Mouse (Mus musculus) heart, embryonic 11.5 days (tissue): Measurements from ENCODE around the gene Alkbh6. TPM values are rescaled to one million over a fixed set of nuclear protein-coding genes. Genes with fewer than 3 reads are reported as not detected.
A peak's percentile ranks its signal among the peaks of the same experiment; 100 is the strongest.

Experiments used
- ATAC-seq: fragments of 200-750 bp; cut with Nextera tagmentation; replicated peaks from 2 replicates; pipeline ENCODE4 v1.8.0; 2017; ENCODE audit warnings: moderate library complexity; ENCODE audit not compliant: insufficient number of reproducible peaks, low FRiP score, low TSS enrichment
- H3K27ac ChIP-seq: fragments of 300-500 bp; sonication (generic); 2 replicates; pipeline ENCODE4 v1.5.1; 2014; ENCODE audit warnings: mild to moderate bottlenecking, low read depth, low read length
- H3K27me3 ChIP-seq: fragments of 300-500 bp; sonication (generic); 2 replicates; pipeline ENCODE4 v1.6.1; 2014; ENCODE audit warnings: mild to moderate bottlenecking, low read length, mixed read lengths; ENCODE audit not compliant: control insufficient read depth, insufficient read depth
- H3K36me3 ChIP-seq: fragments of 300-500 bp; sonication (generic); 2 replicates; pipeline ENCODE4 v1.6.1; 2014; ENCODE audit warnings: mild to moderate bottlenecking, low read length, moderate library complexity, mixed read lengths; ENCODE audit not compliant: control insufficient read depth, insufficient read depth
- H3K4me1 ChIP-seq: fragments of 300-500 bp; sonication (generic); 2 replicates; pipeline ENCODE4 v1.6.1; 2014; ENCODE audit warnings: low read length; ENCODE audit not compliant: control insufficient read depth, insufficient read depth
- H3K4me2 ChIP-seq: fragments of 300-500 bp; sonication (generic); 2 replicates; pipeline ENCODE4 v1.6.1; 2014; ENCODE audit warnings: mild to moderate bottlenecking, moderate library complexity
- H3K4me3 ChIP-seq: fragments of 300-500 bp; sonication (generic); 2 replicates; pipeline ENCODE4 v1.5.1; 2014; ENCODE audit warnings: low read depth, low read length
- H3K9ac ChIP-seq: fragments of 300-500 bp; sonication (generic); 2 replicates; pipeline ENCODE4 v1.6.1; 2014; ENCODE audit warnings: mild to moderate bottlenecking, low read depth, low read length, moderate library complexity
- H3K9me3 ChIP-seq: fragments of 300-500 bp; sonication (generic); replicated peaks from 2 replicates; pipeline ENCODE4 v1.6.1; 2016; ENCODE audit warnings: low read length; ENCODE audit not compliant: control insufficient read depth
- WGBS: fragments of 180-500 bp; shearing (Covaris S2); extraction: QIAGEN DNeasy Blood & Tissue Kit; methylation state at CpG from one replicate; pipeline ENCODE4 v1.1.7; 2014; ENCODE audit not compliant: insufficient replicate concordance; 5-methylcytosine and 5-hydroxymethylcytosine counted together
- polyA plus RNA-seq: library from polyadenylated mRNA; unstranded; fragments of >200 nt; fragmentation: Nextera tagmentation; extraction: Ambion mirVana; gene quantifications from 2 replicates; pipeline ENCODE4 v1.2.1, GENCODE M21; 2014

The Alkbh6 gene
- polyA plus RNA-seq, 1 experiment from 2014 or later = 66.1 TPM

- no peak for ATAC-seq
- Histone ChIP-seq H3K9me3 (no peaks in the 10 kb centered on the region), H3K4me1 (peaks cover 8% of the 10 kb centered on the region), H3K4me2 (peak overlapping the region; percentile 94), H3K27ac (no peak overlapping the region), H3K36me3 (no peaks in the 10 kb centered on the region), H3K9ac (no peak overlapping the region; the same call in 1 of the 2 replicates), H3K27me3 (no peaks in the 10 kb centered on the region), H3K4me3 (peak overlapping the region; percentile 84)
- WGBS = 83% methylated on average over 2 of the region's 2 CpGs
Observed at GRCm38 (mm10) chr7:30320946-30321345, 12.4 kb downstream of the Alkbh6 start.

- peak within 1 kb of the TSS; percentile 91 for H3K27ac ChIP-seq
- H3K4me1 ChIP-seq = peaks cover 8% of the 10 kb centered on the region
- H3K4me3 ChIP-seq = peak within 1 kb of the TSS; percentile 84
- no peaks in the 10 kb centered on the region for H3K27me3 ChIP-seq
- no peaks in the 10 kb centered on the region for H3K9me3 ChIP-seq
- ATAC-seq = peak; percentile 75
- no peaks in the 10 kb centered on the region for H3K36me3 ChIP-seq
- H3K9ac ChIP-seq = peak within 1 kb of the TSS; percentile 93
- H3K4me2 ChIP-seq = peak within 1 kb of the TSS; percentile 94
- under 1% methylated on average over 63 of the region's 63 CpGs for WGBS
Observed at GRCm38 (mm10) chr7:30321539-30322284, 13.2 kb downstream of the Alkbh6 start, which contains the start of gene E130208F15Rik. E130208F15Rik (plus strand) TSS chr7:30321740.

- Histone ChIP-seq H3K27me3 (no peaks in the 10 kb centered on the region), H3K4me2 (peak overlapping the region; percentile 94), H3K9ac (peak overlapping the region; percentile 93), H3K9me3 (no peaks in the 10 kb centered on the region), H3K36me3 (no peaks in the 10 kb centered on the region), H3K4me1 (peaks cover 8% of the 10 kb centered on the region), H3K27ac (peak overlapping the region; percentile 91), H3K4me3 (peak overlapping the region; percentile 84)
- under 1% methylated on average over 20 of the region's 20 CpGs for WGBS
- ATAC-seq = peak; percentile 98
Observed at GRCm38 (mm10) chr7:30322285-30322667, 13.8 kb downstream of the Alkbh6 start.

GRCm38 (mm10) chr7:30322865-30323264 lies 14.3 kb downstream of the Alkbh6 start:
- Histone ChIP-seq H3K4me1 (peaks cover 8% of the 10 kb centered on the region), H3K27me3 (no peaks in the 10 kb centered on the region), H3K36me3 (no peaks in the 10 kb centered on the region), H3K9me3 (no peaks in the 10 kb centered on the region), H3K27ac (peak overlapping the region; percentile 91), H3K4me2 (peak overlapping the region; percentile 94), H3K4me3 (peak overlapping the region; percentile 84), H3K9ac (peak overlapping the region; percentile 76)
- 31% methylated on average over 6 of the region's 6 CpGs for WGBS
- no peak for ATAC-seq

- ATAC-seq = no peak
- peak within 1 kb of the TSS; percentile 91 for H3K27ac ChIP-seq
- peaks cover 8% of the 10 kb centered on the region for H3K4me1 ChIP-seq
- H3K9me3 ChIP-seq = no peaks in the 10 kb centered on the region
- no peaks in the 10 kb centered on the region for H3K27me3 ChIP-seq
- WGBS = 72% methylated on average over 3 of the region's 3 CpGs
- H3K4me2 ChIP-seq = peak within 1 kb of the TSS; percentile 94
- peak within 1 kb of the TSS; percentile 76 for H3K9ac ChIP-seq
- H3K4me3 ChIP-seq = peak within 1 kb of the TSS; percentile 84
- no peaks in the 10 kb centered on the region for H3K36me3 ChIP-seq
Observed at GRCm38 (mm10) chr7:30323795-30324194, 15.3 kb downstream of the Alkbh6 start, which contains the start of gene Sdhaf1. Sdhaf1 (minus strand) TSS chr7:30323895.

GRCm38 (mm10) chr7:30324300-30324944 lies 15.9 kb downstream of the Alkbh6 start:
- no peak overlapping the region for H3K27ac ChIP-seq
- no peak overlapping the region for H3K4me3 ChIP-seq
- no peaks in the 10 kb centered on the region for H3K9me3 ChIP-seq
- 69% methylated on average over 5 of the region's 5 CpGs for WGBS
- ATAC-seq = no peak
- H3K27me3 ChIP-seq = no peaks in the 10 kb centered on the region
- peaks cover 8% of the 10 kb centered on the region for H3K4me1 ChIP-seq
- H3K4me2 ChIP-seq = no peak overlapping the region
- H3K9ac ChIP-seq = no peak overlapping the region
- H3K36me3 ChIP-seq = no peaks in the 10 kb centered on the region

GRCm38 (mm10) chr7:30325364-30325763 lies 16.8 kb downstream of the Alkbh6 start:
- Histone ChIP-seq H3K27ac (no peak overlapping the region), H3K27me3 (no peaks in the 10 kb centered on the region), H3K4me2 (no peak overlapping the region), H3K4me1 (peaks cover 8% of the 10 kb centered on the region), H3K9me3 (no peaks in the 10 kb centered on the region), H3K4me3 (no peak overlapping the region), H3K36me3 (no peaks in the 10 kb centered on the region), H3K9ac (no peak overlapping the region)
- WGBS = 35% methylated on average over 2 of the region's 2 CpGs
- no peak for ATAC-seq

- H3K9ac ChIP-seq = no peak overlapping the region
- H3K4me3 ChIP-seq = no peak overlapping the region
- ATAC-seq = no peak
- H3K36me3 ChIP-seq = no peaks in the 10 kb centered on the region
- H3K27ac ChIP-seq = no peak overlapping the region
- H3K27me3 ChIP-seq = no peaks in the 10 kb centered on the region
- H3K4me2 ChIP-seq = no peak overlapping the region
- peaks cover 4% of the 10 kb centered on the region; the same call in 1 of the 2 replicates for H3K4me1 ChIP-seq
- no peaks in the 10 kb centered on the region for H3K9me3 ChIP-seq
Observed at GRCm38 (mm10) chr7:30326427-30326826, 17.9 kb downstream of the Alkbh6 start.
